In genomic region chr3:90387483-90387882, GRCm38 (mm10) we compare ENCODE assay signal across 8 mouse cellular contexts. TPM values are rescaled to one million over a fixed set of nuclear protein-coding genes. Genes with fewer than 3 reads are reported as not detected.
DNase-seq lines count a peak whose midpoint lies in the region; ATAC-seq and TF ChIP-seq lines count a peak whose summit lies in the region.

No protein-coding gene starts in this region.

- H3K4me2 ChIP-seq in heart, embryonic 12.5 days: peak overlapping the region; percentile 96
- H3K4me2 ChIP-seq in forebrain, embryonic 14.5 days (ENCODE audit: low read length): peak overlapping the region; percentile 95

- H3K9me3 ChIP-seq in heart, embryonic 12.5 days (replicated peaks): no peaks in the 10 kb centered on the region
- no peaks in the 10 kb centered on the region for H3K9me3 ChIP-seq in MEL (replicated peaks; ENCODE audit: insufficient read depth, low read length)
- H3K9me3 ChIP-seq in forebrain, embryonic 14.5 days (replicated peaks; ENCODE audit: control insufficient read depth, low read length): no peaks in the 10 kb centered on the region

- no peak for TF ChIP-seq POLR2A in MEL (IDR thresholded peaks at IDR 0.05; ENCODE audit: control insufficient read depth in 1 of 2, insufficient read depth in 1 of 2, low read depth in 1 of 2, low read length in 2 of 2, poor library complexity in 1 of 2)

- no peak overlapping the region for H3K27ac ChIP-seq in heart, embryonic 12.5 days (ENCODE audit: poor library complexity, severe bottlenecking)
- H3K27ac ChIP-seq in MEL (ENCODE audit: control insufficient read depth, low read depth, low read length): no peak overlapping the region
- H3K27ac ChIP-seq in forebrain, embryonic 14.5 days (ENCODE audit: low read depth, low read length): no peak overlapping the region

- DNase-seq in heart, adult 9 months (ENCODE audit: low spot score in 2 of 2): no peak
- no peak for DNase-seq in MEL (ENCODE audit: low read depth, low spot score)
- peak; percentile 33 for DNase-seq in forebrain, embryonic 14.5 days (ENCODE audit: low spot score)
- DNase-seq in kidney, postnatal 10 days: peak; percentile 69
- DNase-seq in lung, postnatal 14 days: peak; percentile 43
- DNase-seq in cerebellum, adult 11 months: no peak
- no peak for DNase-seq in embryo, embryonic 10.5 days (ENCODE audit: low spot score)

- no peaks in the 10 kb centered on the region for H3K27me3 ChIP-seq in heart, embryonic 12.5 days (replicated peaks)
- H3K27me3 ChIP-seq in MEL (ENCODE audit: control insufficient read depth in 1 of 2, insufficient read depth in 2 of 2, low read length in 2 of 2): no peaks in the 10 kb centered on the region
- no peaks in the 10 kb centered on the region for H3K27me3 ChIP-seq in forebrain, embryonic 14.5 days (replicated peaks; ENCODE audit: control insufficient read depth, insufficient read depth, low read length)

- 51% methylated on average over 11 of the region's 11 CpGs for WGBS in heart, embryonic 12.5 days
- WGBS in forebrain, embryonic 14.5 days: 40% methylated on average over 11 of the region's 11 CpGs

- H3K4me1 ChIP-seq in heart, embryonic 12.5 days (replicated peaks): peaks cover 32% of the 10 kb centered on the region
- peaks cover 4 to 6% of the 10 kb centered on the region in 2 experiments; a peak in 3 of 4 replicates for H3K4me1 ChIP-seq in MEL (ENCODE audit: control insufficient read depth in 1 of 2, insufficient read depth in 2 of 2, low read length in 2 of 2)
- H3K4me1 ChIP-seq in forebrain, embryonic 14.5 days (ENCODE audit: control insufficient read depth, insufficient read depth, low read length): peaks cover 21% of the 10 kb centered on the region

- ATAC-seq in heart, embryonic 12.5 days (ENCODE audit: insufficient number of reproducible peaks, low FRiP score): no peak
- ATAC-seq in forebrain, embryonic 14.5 days: no peak

- H3K9ac ChIP-seq in heart, embryonic 12.5 days: no peak overlapping the region
- H3K9ac ChIP-seq in MEL (ENCODE audit: control insufficient read depth, low read depth, low read length, poor library complexity, severe bottlenecking): no peak overlapping the region
- H3K9ac ChIP-seq in forebrain, embryonic 14.5 days (ENCODE audit: low read length): peak overlapping the region; percentile 17; the same call in 1 of the 2 replicates

- H3K36me3 ChIP-seq in heart, embryonic 12.5 days: peaks cover 36% of the 10 kb centered on the region
- peaks cover 0 to 4% of the 10 kb centered on the region in 2 experiments for H3K36me3 ChIP-seq in MEL (ENCODE audit: control insufficient read depth in 1 of 2, insufficient read depth in 2 of 2, low read length in 2 of 2)
- peaks cover 31% of the 10 kb centered on the region for H3K36me3 ChIP-seq in forebrain, embryonic 14.5 days (ENCODE audit: control insufficient read depth, insufficient read depth, low read length)

- TF ChIP-seq CTCF in MEL (IDR thresholded peaks at IDR 0.05 in 2 of 3, conservative IDR thresholded peaks at IDR 0.05 in 1 of 3; ENCODE audit: control insufficient read depth in 1 of 3, insufficient read depth in 1 of 3, low read depth in 2 of 3, low read length in 3 of 3, poor library complexity in 1 of 3, severe bottlenecking in 1 of 3): no peak

- TF ChIP-seq EP300 in MEL (IDR thresholded peaks at IDR 0.05; ENCODE audit: low read depth in 1 of 2, low read length in 2 of 2): no peak

- no peak overlapping the region; the same call in 1 of the 2 replicates for H3K4me3 ChIP-seq in heart, embryonic 12.5 days
- no peak overlapping the region for H3K4me3 ChIP-seq in MEL (ENCODE audit: control insufficient read depth in 1 of 2, insufficient read depth in 1 of 2, low read depth in 2 of 2, low read length in 2 of 2)
- H3K4me3 ChIP-seq in forebrain, embryonic 14.5 days (ENCODE audit: low read depth, low read length): no peak overlapping the region

- TF ChIP-seq RAD21 in MEL (IDR thresholded peaks at IDR 0.05; ENCODE audit: low read depth, low read length): no peak

- H3K79me2 ChIP-seq in MEL (ENCODE audit: control insufficient read depth, insufficient read depth, low read length, poor library complexity): no peaks in the 10 kb centered on the region

TF ChIP-seq in MEL, 35 proteins besides CTCF, POLR2A, EP300 and RAD21:
- no peak for TF ChIP-seq USF1 (IDR thresholded peaks at IDR 0.05; ENCODE audit: low read depth, low read length)
- 0 out of 2 replicates have a peak, but pooled peaks have one; percentile 4 for TF ChIP-seq POLR2AphosphoS2 (IDR thresholded peaks at IDR 0.05; ENCODE audit: low read length)

RNA-seq across cellular contexts. Expression of gene Slc27a3, which starts 2.3 kb away (rescaled TPM):
- 9.9 and 10.3 TPM in 2 replicates for polyA plus RNA-seq in heart, embryonic 12.5 days (2016; fragmentation: Nextera tagmentation; extraction: Ambion mirVana)
- total RNA-seq in MEL (2012; rRNA removed): 1.4 and 1.9 TPM in 2 replicates
- 1 to 10 TPM in 1 of 2 experiments, not detected in 1; 2.8 TPM for polyA plus RNA-seq in MEL (2012; ENCODE audit: insufficient read depth in 1 of 2, insufficient read length in 2 of 2, low read depth in 1 of 2, low replicate concordance in 2 of 2, missing spikeins in 1 of 2)
- 11.9 and 13.4 TPM in 2 replicates for polyA plus RNA-seq in forebrain, embryonic 14.5 days (2014; fragmentation: Nextera tagmentation; extraction: Ambion mirVana)

RNA-seq across cellular contexts. Expression of gene Ints3, which starts 45.9 kb away (rescaled TPM):
- 31.1 and 32.2 TPM in 2 replicates for polyA plus RNA-seq in heart, embryonic 12.5 days (2016; fragmentation: Nextera tagmentation; extraction: Ambion mirVana)
- total RNA-seq in MEL (2012; rRNA removed): 55.9 and 58.5 TPM in 2 replicates
- polyA plus RNA-seq in MEL (2012; ENCODE audit: insufficient read depth in 1 of 2, insufficient read length in 2 of 2, low read depth in 1 of 2, low replicate concordance in 2 of 2, missing spikeins in 1 of 2): 100 to 1,000 TPM; 101 to 115 TPM
- polyA plus RNA-seq in forebrain, embryonic 14.5 days (2014; fragmentation: Nextera tagmentation; extraction: Ambion mirVana): 20.7 and 25.3 TPM in 2 replicates

Comparison
In these comparisons a context has a peak if more than half of its experiments do, and no peak if none do; other contexts are left out.
1. DNase-seq: peak in forebrain, embryonic 14.5 days (single experiment), kidney, postnatal 10 days (single experiment) and lung, postnatal 14 days (single experiment); none in heart, adult 9 months (0 of 2), MEL (single experiment), cerebellum, adult 11 months (single experiment) and embryo, embryonic 10.5 days (single experiment).